Mouse (Mus musculus) mature B cell (primary cell): ENCODE measurements around the gene Dlx6.

Experiments
- in situ Hi-C: fragments of 300-500 bp; cut with MboI; formaldehyde crosslinking; loops from 2 replicates; pipeline ENCODE4 v1.14.3; 2019

The Dlx6 gene

DNA sequence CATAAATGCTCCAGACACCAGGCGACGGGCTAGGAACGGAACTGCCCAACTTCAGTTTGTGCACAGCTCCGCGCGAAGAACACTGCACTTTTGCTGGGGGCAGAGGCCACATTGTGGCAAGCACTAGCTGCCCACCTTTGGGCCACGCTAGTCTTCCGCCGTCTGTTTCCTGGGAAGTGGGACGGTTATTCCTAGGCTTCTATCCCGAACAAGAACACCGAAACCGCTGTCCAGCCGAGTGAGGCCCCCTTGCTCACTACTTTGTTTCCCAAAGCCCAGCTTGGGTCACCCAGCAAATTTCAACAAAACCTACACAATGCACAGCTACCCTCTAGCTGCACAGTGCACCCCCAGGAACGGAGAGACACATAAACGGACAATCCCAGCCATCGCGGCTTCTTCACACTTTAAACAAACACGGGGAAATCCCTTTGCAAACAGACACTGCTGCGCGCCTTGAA is 3.2 kb upstream of the Dlx6 start:
- in situ Hi-C loops = no loop called here

DNA sequence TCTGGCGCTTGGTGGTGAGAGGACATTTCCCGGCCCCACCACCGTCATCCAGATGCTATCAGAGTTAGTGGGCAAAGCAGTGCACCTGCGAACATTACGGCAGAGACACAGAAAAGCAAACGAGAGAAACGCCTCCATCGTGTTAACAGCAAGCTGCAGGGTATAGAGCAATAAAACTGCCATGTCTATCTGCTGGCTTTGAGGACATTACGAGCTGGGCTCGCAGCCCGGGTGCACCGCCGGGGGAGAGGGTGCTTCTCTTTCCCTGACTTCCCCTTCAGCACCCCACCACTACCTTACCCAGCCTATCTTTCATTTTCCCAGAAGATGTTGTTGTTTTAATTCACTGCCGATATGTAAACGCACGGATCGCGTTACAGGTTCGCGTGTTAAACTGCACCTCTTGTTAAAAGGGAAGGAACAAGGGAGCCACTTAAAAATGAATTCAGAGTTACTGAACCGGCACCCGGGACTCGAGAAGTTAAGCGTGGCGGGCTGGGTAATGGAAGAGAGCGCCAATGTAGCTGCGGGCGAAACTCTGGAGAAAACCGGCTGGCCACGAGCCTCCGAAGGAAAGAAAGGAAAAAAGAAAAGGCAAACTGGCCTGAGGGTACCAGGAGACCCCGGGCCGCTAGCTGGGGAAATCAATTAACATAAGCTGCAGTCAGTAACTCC is 2.6 kb upstream of the Dlx6 start:
- in situ Hi-C loops = no loop called here

DNA sequence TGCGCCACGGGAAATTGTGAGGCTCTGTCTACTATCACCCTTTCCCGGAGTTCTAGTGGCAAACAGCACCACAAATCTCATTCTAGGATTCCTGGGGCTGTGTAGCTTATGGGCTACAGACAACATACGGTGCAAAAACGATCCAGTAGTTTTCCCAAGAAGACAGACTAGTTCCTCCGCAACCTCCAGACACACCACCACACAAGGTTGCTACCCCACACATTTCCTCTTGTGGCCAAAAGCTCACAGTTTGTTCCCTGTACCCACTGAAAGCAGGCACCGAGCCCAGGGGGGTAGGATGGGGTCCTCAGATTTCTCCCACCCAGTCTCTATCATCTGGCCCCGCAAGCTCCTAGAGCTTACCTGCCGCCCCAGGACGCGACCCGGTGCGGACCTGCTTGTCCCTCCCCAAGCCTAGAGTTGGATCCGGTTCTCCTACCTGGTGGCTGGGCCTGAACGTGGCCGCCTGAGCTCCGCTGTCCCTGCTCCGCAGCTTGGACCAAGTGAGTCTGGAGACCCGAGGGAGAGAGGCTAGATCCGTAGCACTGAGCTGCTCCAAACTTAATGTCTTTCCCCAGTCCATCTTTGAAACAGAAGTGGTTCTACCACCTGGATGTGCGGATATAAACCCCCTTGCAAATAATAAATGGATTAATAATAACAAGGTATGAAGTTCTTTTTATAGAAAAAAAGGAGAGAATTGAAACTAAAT is 1.9 kb upstream of the Dlx6 start:
- in situ Hi-C loops = no loop called here

DNA sequence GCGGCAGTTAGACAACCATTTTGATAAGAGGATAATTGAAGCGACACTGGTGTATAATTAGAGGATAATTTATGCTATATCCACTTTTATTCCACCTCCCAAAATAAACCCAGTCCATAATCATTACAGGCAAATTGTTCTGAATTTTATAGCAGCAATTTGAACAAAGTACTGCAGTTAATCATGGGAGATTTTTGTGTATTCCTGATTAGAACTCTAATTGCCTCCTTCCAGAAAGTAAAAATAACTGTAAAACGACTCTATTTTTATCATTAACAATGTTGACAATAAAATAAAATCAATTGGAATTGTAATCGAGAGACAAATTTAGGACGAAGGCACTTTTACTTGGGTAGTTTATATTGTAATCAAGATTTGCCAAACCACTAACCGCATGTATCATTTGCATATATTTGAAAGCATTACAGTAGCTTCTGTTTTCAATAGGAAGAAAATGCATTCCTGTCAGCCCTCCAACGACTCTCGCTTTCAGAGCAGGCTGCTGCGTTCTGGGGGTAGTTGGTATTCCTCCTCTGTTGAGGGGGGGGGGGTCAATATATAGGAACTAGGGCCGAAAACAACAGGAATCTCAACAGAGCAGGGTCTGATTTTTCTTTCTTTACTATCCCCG is 1.2 kb upstream of the Dlx6 start:
- in situ Hi-C loops = no loop called here

DNA sequence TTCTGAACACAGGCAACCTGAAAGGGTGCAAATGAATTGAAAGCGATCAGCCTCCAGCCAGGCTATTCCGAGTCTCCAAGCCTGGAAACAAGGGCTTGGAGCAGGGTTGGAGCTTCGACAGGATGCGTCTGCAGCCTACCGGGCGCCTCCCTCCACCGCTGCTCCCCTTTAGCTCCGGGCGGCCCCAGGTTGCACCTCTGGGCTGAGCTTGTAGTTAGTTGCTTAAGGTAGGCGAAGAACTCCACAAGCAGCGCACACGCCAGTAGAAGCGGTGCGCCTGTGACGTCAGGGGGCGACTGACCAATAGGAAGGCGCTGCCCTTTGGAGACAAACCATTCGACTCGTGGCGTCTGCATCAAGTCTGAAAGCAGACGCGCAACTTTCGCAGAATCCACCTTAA is 523 bp upstream of the Dlx6 start:
- in situ Hi-C loops = no loop called here

DNA sequence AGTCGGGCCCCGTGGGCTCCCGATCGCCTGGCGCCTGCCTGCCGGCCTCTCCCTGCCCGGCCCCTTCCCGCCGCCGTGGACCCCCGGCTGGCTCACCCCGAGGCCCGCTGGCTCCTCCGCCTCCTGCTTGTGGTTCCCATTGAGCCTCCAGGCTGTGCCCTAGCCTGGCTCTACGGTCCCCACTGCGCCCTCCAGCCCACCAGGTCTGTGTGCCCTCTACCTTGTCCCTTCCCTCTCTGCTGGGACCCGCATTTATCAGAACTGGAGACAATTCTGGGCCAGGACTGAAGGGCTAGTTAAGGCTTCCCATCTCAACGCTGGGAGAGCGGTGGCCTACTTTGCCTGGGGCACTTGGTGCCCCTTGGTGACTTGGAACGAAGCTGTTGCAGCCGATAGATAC is 821 bp downstream of the Dlx6 start:
- in situ Hi-C loops = no loop called here

DNA sequence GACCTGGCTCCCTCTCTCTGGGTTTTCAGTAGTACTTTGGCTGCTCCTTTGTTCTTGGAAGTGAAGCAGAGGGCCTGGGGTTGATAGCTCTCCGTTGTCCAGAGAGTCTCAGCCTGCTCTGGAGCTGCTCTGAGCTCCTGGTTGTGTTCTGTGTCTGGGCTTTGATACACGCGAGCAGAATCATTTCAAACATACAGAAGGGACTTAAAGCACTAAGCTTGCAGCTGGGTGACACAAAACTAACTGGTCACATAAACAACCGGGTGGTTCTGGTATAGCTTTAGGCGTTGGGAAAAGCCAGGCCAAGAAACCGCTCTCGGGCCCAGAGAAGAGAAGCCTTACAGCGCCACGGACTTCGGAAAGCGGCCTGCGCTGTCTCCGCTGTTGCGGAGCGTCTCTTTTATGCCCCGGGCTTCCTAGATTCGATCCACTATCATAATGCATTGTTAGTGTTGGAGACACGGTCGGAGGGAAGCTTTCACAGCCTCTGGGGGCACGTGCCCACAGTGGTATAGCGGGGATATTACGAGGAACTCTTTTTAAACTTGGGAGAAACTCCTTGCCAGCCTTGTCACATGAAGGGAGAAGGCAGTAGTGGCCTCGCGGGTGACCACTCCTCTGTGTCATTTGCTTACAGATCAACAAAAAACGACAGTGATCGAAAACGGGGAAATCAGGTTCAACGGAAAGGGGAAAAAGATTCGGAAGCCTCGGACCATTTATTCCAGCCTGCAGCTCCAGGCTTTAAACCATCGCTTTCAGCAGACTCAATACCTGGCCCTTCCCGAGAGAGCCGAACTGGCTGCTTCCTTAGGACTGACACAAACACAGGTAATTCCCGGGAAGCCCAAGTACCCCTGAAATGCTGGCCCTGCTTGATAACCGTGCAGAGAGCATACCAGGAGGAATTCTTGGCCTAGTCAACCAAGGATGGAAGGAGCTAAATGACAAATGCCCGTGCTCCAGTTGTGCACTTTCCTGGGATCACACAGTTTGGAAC is 1.6 kb downstream of the Dlx6 start:
- in situ Hi-C loops = no loop called here

DNA sequence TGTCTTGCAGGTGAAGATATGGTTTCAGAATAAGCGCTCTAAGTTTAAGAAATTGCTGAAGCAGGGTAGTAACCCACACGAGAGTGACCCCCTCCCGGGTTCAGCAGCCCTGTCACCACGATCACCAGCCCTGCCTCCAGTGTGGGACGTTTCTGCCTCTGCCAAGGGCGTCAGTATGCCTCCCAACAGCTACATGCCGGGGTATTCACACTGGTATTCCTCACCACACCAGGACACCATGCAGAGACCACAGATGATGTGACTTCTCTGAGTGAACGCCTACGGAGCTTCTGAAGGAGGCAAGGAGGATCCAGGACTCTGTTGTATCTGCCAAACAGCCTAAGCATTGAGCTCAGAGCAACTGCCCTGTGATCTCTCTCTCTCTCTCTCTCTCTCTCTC is 3.9 kb downstream of the Dlx6 start:
- in situ Hi-C loops = no loop called here

DNA sequence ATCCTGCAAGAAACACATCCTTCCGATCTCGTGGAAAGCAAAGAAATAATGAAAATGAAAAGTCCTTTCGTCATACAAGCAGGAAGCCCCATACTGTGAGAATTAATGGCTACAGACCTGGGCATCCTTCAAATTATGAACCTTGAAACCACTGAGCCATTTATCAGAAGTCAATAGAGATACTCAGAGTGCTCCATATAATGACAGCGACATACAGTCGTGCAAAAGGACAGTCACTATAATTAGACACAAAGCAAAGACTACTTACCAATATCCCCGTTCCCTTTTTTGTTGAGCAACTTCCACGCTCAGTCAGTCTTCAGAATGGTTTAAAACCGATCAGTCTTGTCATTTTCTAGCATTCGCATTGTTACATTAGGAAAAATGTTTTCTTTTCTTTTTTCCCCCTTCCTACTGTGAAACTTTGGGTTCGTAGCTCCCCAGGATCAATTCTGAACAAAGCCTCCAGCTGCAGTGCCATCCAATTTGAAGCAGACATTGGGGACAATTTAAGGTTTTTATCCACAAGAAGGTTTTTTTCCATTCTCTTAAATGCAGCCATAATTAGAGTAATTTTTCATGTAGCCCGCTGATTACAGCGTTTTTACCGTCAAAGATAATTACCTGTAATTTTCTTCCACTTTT is 6.0 kb downstream of the Dlx6 start:
- in situ Hi-C loops = no loop called here

DNA sequence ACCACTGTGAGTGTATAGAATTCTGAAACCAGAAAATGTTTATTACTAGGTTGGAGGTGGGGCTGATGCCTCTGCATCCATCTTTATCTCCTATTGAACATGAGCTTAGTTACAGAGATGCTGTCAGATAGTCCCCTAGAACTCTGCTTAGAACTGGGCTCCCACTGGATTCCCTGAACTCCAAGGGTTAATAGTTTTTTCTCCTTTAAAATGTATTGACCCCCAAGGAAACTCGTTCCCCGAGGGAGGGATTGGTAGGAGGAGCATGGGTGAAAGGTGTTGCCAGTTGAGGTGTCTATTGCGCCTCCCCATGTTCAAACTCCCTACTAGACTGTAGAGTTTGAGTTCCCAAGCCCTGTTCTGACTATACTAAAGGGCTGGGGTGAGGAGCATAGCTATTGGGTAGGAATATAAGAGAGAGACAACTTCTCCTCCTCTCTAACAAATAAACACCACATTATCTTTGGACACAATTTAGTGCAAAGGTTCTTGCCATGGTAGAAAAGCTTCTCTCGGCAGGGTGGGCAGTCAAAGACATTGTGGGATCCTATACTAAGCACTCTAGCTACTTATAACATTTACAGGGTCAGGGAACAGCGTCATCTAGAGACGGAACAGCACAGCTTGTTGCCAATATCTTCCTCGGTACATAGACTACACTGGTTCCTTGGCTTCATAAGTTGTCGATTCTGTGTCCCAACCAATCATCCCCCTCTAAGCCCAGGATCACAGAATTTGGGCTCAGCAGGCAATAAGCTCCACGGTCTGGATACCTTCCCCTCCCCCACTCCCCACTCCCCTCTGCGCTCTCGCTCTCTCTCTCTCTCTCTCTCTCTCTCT is 7.0 kb downstream of the Dlx6 start:
- in situ Hi-C loops = no loop called here

DNA sequence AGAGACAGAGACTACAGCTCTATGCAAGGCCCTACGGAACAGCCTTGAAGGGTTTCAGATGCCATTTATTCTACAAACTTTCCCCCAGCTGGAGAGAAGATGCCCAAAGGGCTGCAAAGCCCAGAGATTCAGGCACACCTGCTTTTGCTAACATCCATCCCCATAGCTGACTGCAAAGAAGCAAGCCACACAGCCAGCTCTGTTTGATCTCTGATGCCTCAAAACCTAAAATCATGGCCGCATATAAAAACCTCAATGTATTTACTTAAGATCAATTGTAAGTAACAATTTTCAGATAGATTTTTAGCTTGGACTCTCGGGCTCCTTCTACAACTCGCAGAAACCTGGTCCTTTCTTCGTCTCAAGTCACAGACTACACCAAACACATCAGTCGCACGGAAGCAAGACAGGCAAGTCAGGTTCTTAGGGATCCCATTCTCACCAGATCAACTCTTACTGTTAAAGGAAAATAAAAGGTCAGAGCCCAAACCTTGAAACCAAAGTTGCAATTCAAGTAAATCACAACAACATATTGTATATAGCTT is 7.8 kb downstream of the Dlx6 start:
- in situ Hi-C loops = no loop called here

DNA sequence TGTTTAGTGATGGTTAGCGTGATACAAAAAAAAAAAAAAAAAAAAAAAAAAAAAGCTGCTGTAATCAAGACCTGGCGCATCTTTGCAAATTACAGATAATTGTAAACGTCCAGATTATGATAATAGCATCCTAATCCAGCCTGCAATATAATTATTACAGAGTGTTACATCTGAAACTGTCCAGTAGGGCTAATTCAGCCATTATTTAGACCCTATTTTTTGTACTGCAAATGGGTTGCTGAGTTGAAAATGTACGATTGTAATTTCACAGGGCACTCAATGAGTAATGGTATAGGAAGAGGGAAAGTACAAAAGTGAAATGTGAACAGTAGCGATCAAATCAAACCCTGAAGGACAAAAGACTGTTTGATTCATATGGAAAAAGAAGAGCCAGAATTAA is 8.6 kb downstream of the Dlx6 start:
- in situ Hi-C loops = no loop called here

DNA sequence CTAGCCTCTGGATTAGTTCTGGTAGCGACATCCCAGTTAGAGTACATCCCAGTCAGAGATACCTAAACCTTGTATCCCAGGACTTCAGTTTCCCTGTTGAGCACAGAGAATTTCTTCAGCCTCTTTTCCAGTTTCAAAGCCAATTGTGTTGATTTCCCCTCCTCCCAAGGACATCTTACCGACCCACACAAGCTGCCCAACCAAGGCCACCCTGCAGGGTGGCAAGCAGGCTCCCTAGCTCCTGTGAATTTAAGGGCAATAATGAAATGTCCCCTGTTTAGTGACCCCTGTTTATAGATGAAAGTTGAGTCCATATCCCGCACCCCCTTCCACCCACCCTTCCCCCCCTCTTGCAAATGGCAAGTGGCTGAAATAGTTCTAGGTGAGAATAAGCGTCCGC is 9.7 kb downstream of the Dlx6 start:
- in situ Hi-C loops = no loop called here

DNA sequence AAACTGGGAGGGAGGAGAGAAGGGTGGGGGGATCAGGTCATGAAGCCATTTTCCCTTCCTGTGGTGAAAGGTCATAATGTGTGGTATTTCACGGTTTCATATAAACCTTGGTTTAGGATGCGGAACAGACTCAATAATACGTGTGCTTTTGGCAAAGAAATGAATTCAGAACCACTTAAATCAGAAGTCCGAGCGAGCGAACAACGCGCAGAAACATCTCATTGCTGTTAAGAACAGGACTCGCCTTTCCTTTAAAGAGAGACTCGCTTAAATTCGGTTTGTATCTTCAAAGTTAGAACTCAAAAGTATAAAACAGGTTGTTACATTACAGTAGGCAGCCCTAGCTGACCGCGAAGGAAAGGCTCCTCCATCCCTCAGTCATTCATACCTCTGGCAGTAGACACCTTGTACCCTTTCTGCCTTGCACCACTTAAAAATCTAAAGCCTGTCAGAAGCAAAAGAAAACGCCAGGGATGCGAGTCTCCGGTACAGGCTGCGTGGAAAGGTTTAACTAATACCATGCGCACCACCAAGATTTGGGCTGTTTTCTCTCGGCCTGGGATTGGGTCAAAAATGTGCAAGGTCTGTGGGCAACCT is 10.4 kb downstream of the Dlx6 start:
- in situ Hi-C loops = no loop called here

DNA sequence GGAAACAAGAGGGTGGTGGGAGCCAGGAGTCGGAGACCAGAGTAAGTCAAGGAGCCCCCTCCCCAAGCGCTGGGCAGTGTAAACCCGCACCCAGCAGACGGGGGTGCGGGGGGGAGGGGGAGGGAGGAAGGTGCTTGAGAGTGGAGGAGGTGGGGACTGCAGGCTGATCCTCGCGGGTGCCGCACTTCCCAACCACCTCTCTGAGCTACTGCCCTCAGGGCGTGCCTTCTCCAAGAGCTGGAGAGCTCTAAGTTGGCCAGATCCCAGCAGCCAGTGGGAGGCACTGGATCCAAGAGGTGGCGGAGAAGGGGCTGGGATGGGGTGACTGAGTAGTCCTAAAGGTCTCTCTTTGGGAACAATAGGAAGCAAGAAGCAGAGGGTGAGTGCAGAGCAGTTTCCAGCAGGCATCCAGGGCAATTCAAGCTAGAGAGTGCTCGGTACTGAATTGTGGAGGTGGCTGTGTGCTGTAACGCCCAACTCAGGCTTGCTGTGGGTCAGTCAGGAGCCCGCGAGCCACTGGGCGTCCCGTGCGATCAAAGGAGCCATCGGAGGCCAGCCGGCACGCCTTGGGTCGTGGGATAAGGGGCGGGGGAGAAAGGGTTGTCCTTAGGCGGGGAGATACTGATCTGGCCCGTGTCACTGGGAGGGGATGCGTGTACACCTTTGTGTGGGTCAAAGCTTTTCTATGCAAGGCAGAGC is 11.1 kb downstream of the Dlx6 start:
- in situ Hi-C loops = no loop called here

DNA sequence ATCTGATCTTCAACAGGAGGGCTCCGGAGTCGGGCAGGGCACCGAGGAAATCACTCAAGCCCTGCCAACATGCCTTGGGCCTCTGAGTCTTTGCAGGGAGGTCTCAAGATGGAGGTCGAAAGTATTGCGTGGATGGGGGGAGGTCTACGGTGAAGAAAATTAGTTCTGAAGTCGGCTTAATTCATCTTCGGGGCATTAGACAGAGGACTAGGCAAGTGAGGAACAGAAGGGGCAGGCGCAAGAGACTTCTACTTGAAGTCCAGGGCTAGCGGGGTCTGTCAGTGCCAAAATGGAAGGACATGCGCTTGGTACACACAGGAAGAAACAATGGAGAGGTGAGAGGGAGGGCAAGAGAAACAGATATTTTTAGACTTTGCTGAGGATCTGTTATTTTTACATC is 12.0 kb downstream of the Dlx6 start:
- in situ Hi-C loops = no loop called here

DNA sequence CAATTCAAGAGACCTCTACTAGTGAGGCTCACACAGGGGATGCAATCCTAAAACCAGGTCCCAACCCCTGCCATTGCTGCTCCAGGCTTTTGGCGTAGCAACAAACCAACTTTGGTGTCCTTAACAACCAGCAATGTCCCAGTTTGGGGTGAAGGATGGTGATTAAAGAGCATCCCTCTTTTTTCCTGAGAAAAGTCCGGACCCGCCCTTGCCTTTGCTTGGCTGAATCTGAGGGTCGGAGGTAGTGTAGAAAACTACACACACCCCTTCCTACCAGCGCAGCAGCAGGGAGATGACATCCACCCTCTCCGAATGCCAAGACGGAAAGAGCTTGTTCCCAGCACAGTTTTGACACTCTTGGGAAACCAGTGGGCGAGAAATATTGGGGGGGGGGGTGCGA is 12.5 kb downstream of the Dlx6 start:
- in situ Hi-C loops = no loop called here

DNA sequence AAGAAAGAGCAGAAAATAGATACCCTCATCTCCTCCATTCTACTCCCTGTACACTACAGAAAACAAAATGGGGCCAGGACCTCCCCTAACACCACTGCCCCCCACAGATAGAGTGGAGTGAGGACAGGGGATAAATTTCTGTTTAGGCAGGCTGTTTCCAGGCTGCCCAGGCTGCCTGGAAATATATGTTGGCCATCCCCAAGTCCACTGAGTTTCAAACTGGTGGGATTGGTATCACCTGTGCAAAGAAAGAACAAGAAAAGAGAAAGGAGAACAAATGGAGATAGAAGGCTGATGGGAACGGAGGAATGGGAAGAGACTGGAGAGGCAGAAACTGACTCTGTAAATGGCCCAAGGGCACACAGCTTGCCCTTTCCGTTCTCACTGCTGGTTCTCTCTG is 13.1 kb downstream of the Dlx6 start:
- in situ Hi-C loops = no loop called here

DNA sequence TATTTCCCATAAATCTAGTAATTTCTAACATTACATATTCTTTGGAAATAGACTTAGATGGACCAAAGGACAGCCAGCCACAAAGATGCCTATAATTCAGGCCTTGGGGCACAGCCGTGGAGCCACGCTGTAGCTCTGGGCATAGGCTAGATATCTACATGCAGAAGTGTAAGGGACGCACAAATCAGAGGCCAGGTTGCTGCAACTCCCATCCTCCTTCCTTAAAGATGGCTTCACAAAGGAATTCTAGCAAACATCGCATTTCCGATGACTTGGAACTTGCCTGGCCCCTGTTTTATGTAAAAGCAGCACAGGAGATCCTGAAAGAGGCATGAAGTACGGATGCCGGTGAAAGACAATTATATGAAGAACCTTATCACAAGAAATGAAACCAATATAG is 13.6 kb downstream of the Dlx6 start:
- in situ Hi-C loops = no loop called here
